Mouse (Mus musculus): ENCODE measurements around the gene Olfr632.

GRCm38 (mm10) chr7:103886152-103886551 lies 48.0 kb upstream of the Olfr632 start, which contains the start of gene Olfr66:
- no peak for TF ChIP-seq POLR2A (IDR thresholded peaks at IDR 0.05; ENCODE audit: insufficient read length, low read depth)
- TF ChIP-seq USF1 (IDR thresholded peaks at IDR 0.05; ENCODE audit: low read depth) = no peak
- TF ChIP-seq TCF12 (IDR thresholded peaks at IDR 0.05; ENCODE audit: insufficient read depth, poor library complexity, severe bottlenecking) = no peak
- no peak for TF ChIP-seq MAX (IDR thresholded peaks at IDR 0.05; ENCODE audit: low read depth)
- no peak for TF ChIP-seq POLR2AphosphoS2 (IDR thresholded peaks at IDR 0.05; ENCODE audit: insufficient read length, low read depth)
- no peak for TF ChIP-seq CEBPB (IDR thresholded peaks at IDR 0.05; ENCODE audit: insufficient read depth, poor library complexity, severe bottlenecking)
- TF ChIP-seq MYOG (IDR thresholded peaks at IDR 0.05; ENCODE audit: control insufficient read depth in 1 of 3, insufficient read depth in 1 of 3, insufficient read length in 2 of 3, low read depth in 2 of 3) = no peak
- TF ChIP-seq E2F4 (IDR thresholded peaks at IDR 0.05; ENCODE audit: insufficient read depth) = no peak
- TF ChIP-seq REST (IDR thresholded peaks at IDR 0.05; ENCODE audit: insufficient read depth, insufficient read length) = no peak
- TF ChIP-seq MYOD1 (IDR thresholded peaks at IDR 0.05; ENCODE audit: control insufficient read depth in 1 of 3, insufficient read length in 2 of 3, low read depth in 2 of 3) = no peak
- no peak for TF ChIP-seq TCF3 (IDR thresholded peaks at IDR 0.05; ENCODE audit: insufficient read length, low read depth)
- no peak for TF ChIP-seq SRF (IDR thresholded peaks at IDR 0.05; ENCODE audit: control insufficient read depth, insufficient read length, low read depth)
